Mouse (Mus musculus): ENCODE results near the gene Gm266.

GRCm38 (mm10) chr12:111500725-111501124 lies 15.1 kb upstream of the Gm266 start:
- TF ChIP-seq CTCF (IDR thresholded peaks at IDR 0.05; ENCODE audit: insufficient read depth, low read length) (no peak), POLR2A (IDR thresholded peaks at IDR 0.05; ENCODE audit: borderline replicate concordance, extremely low read depth, low read depth, low read length) (no peak)
